Mouse (Mus musculus) testis, adult 2 months (tissue): ENCODE measurements around the gene Tmem14a.
"Not testable (repeated sequence)": the region's sequence is repeated elsewhere in the genome, so short reads cannot be mapped to it uniquely, and the experiment has no call there.

Source experiments
- CTCF ChIP-seq: fragments of 200-500 bp; IDR thresholded peaks from 2 replicates; pipeline ENCODE4 v1.5.1; 2012; ENCODE audit warnings: low read depth, mild to moderate bottlenecking, inconsistent platforms, low read length, moderate library complexity; ENCODE audit not compliant: control insufficient read depth, insufficient read depth, insufficient replicate concordance
- POLR2A ChIP-seq: fragments of 200-500 bp; IDR thresholded peaks from 2 replicates; pipeline ENCODE4 v1.6.1; 2012; ENCODE audit warnings: low read depth, mild to moderate bottlenecking, inconsistent platforms, low read length, moderate library complexity; ENCODE audit not compliant: control insufficient read depth

- not testable (repeated sequence) for TF ChIP-seq POLR2A, CTCF
These were observed 57.8 kb downstream of the Tmem14a start for GRCm38 (mm10) chr1:21276158-21276557.
